Mouse (Mus musculus) spleen, adult 2 months (tissue): ENCODE results near the gene Pip5k1a. TPM values are rescaled to one million over a fixed set of nuclear protein-coding genes. Genes with fewer than 3 reads are reported as not detected.

Experiments used
- DNase-seq, 2 experiments: peaks; one replicate each; pipeline versions ENCODE4 v3.0.0 to v3.0.0-alpha.2; 2012 to 2021; ENCODE audit warnings: low spot score in 2 of 2, low read depth in 1 of 2
- H3K27ac ChIP-seq: fragments of 200-500 bp; 2 replicates; pipeline ENCODE4 v1.5.1; 2012; ENCODE audit warnings: low read length, inconsistent platforms; ENCODE audit not compliant: insufficient read depth
- H3K27me3 ChIP-seq: fragments of 200-500 bp; 2 replicates; pipeline ENCODE4 v1.6.1; 2012; ENCODE audit warnings: mild to moderate bottlenecking, moderate library complexity, low read length, inconsistent platforms; ENCODE audit not compliant: control insufficient read depth, insufficient read depth
- H3K36me3 ChIP-seq: fragments of 200-500 bp; 2 replicates; pipeline ENCODE4 v1.6.1; 2012; ENCODE audit warnings: mild to moderate bottlenecking, low read length, inconsistent platforms; ENCODE audit not compliant: control insufficient read depth, insufficient read depth
- H3K4me1 ChIP-seq: fragments of 200-500 bp; 2 replicates; pipeline ENCODE4 v1.6.1; 2011; ENCODE audit warnings: inconsistent platforms; ENCODE audit not compliant: control insufficient read depth, insufficient read depth, insufficient read length
- H3K4me3 ChIP-seq: fragments of 200-500 bp; 2 replicates; pipeline ENCODE4 v1.5.1; 2011; ENCODE audit warnings: mild to moderate bottlenecking, inconsistent platforms; ENCODE audit not compliant: insufficient read depth, insufficient read length; ENCODE audit errors: extremely low read depth
- CTCF ChIP-seq: fragments of 200-500 bp; IDR thresholded peaks from 2 replicates; pipeline ENCODE4 v1.5.1; 2011; ENCODE audit warnings: mild to moderate bottlenecking, inconsistent platforms; ENCODE audit not compliant: insufficient read depth, insufficient read length, insufficient replicate concordance; ENCODE audit errors: extremely low read depth
- POLR2A ChIP-seq: fragments of 200-500 bp; IDR thresholded peaks from 2 replicates; pipeline ENCODE4 v1.6.1; 2011; ENCODE audit warnings: low read depth, low read length, inconsistent platforms
- WGBS: fragments of 180-500 bp; shearing (Covaris S2); methylation state at CpG from one replicate; pipeline ENCODE4 v1.1.7; 2018; 5-methylcytosine and 5-hydroxymethylcytosine counted together
- polyA plus RNA-seq: library from polyadenylated mRNA; depleted of rRNA; stranded (reverse); fragments of >200 nt; gene quantifications from 2 replicates; pipeline ENCODE4 v1.2.3, GENCODE M21; 2012

Gene Pip5k1a
- polyA plus RNA-seq, 1 experiment: 14.1 TPM

DNA sequence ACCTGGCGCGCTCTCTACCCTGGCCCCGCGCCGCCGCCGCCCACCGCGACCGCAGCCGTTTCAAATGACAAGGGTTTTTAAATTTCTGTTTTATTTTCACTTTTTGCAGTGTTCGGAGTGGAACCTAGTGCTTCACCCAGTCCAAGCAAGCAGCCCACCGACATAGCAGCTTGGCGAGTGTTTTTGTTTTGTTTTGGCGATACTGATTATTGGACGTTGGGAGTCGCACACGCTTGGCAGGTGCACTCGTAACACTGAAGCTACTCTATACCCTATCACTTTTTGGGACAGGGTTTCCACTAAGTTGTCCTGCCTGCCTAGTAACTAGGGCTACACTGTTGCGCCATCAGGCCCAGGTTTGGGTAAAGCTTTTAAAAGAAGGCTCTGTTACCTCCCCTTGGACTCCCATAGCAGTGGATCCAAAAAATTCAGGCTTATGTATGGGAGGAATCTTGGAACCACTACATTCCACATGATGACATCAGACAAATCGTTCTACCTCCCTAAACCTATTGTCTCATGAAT, 90.1 kb downstream of the Pip5k1a start:
- no peak for DNase-seq
- peak overlapping the region; percentile 98 for H3K27ac ChIP-seq
- peaks cover under 1% of the 10 kb centered on the region; the same call in 1 of the 2 replicates for H3K36me3 ChIP-seq
- peak overlapping the region; percentile 78 for H3K4me3 ChIP-seq
- 5% methylated on average over 21 of the region's 21 CpGs for WGBS
- H3K4me1 ChIP-seq: peaks cover 14% of the 10 kb centered on the region; the same call in 1 of the 2 replicates
- TF ChIP-seq POLR2A: no peak
- no peak for TF ChIP-seq CTCF
- H3K27me3 ChIP-seq: no peaks in the 10 kb centered on the region

DNA sequence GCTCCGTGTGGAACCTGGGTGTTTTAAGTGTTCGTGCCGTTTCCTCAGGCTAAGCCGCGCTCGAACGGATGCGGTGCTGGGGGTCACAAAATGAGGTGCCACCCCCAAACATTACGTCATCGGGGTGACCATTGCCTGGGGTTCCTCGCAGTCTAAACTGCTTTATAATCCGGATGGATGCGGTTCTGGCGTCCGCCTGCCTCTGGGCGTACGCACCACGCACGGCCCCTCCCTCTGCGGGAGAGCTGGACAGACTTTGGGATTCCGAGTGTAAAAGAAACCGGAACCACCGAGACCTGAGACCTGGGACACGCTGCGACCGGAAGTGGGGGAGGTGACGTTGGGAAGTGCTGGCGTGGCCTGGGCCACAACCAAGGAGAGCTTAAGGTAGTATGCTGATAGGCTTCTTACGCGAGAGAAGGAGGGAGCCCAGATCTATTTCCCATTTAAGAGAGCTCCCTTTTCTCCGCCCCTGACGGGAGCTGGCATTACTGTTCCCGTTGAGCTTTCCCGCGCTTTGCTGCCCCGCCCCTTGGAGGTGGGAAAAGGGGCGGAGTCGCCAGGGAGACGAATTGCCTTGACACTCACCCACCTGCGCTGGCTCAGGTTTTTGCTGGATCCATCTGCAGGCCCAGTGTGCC, 90.7 kb downstream of the Pip5k1a start:
- peak overlapping the region; percentile 78 for H3K4me3 ChIP-seq
- TF ChIP-seq POLR2A: no peak; the same call in 1 of the 2 replicates
- TF ChIP-seq CTCF: no peak
- WGBS: under 1% methylated on average over 40 of the region's 40 CpGs
- H3K27me3 ChIP-seq: no peaks in the 10 kb centered on the region
- H3K4me1 ChIP-seq: peaks cover 14% of the 10 kb centered on the region; the same call in 1 of the 2 replicates
- H3K27ac ChIP-seq: peak overlapping the region; percentile 98
- DNase-seq: peak; percentile 81 to 88
- H3K36me3 ChIP-seq: peaks cover 6% of the 10 kb centered on the region

- Histone ChIP-seq H3K27me3 (no peaks in the 10 kb centered on the region), H3K27ac (peak within 1 kb of the TSS; percentile 98), H3K4me1 (peaks cover 14% of the 10 kb centered on the region; the same call in 1 of the 2 replicates), H3K4me3 (peak within 1 kb of the TSS; percentile 90), H3K36me3 (peaks cover 11% of the 10 kb centered on the region)
- peak; percentile 92 for TF ChIP-seq POLR2A
- no peak for TF ChIP-seq CTCF
- 0% methylated on average over 28 of the region's 37 CpGs for WGBS
- peak; percentile 99 for DNase-seq
Observed at GRCm38 (mm10) chr3:95015337-95015872, 91.3 kb downstream of the Pip5k1a start, which contains the start of gene Zfp687. Zfp687 (minus strand) TSS chr3:95015448.

DNA sequence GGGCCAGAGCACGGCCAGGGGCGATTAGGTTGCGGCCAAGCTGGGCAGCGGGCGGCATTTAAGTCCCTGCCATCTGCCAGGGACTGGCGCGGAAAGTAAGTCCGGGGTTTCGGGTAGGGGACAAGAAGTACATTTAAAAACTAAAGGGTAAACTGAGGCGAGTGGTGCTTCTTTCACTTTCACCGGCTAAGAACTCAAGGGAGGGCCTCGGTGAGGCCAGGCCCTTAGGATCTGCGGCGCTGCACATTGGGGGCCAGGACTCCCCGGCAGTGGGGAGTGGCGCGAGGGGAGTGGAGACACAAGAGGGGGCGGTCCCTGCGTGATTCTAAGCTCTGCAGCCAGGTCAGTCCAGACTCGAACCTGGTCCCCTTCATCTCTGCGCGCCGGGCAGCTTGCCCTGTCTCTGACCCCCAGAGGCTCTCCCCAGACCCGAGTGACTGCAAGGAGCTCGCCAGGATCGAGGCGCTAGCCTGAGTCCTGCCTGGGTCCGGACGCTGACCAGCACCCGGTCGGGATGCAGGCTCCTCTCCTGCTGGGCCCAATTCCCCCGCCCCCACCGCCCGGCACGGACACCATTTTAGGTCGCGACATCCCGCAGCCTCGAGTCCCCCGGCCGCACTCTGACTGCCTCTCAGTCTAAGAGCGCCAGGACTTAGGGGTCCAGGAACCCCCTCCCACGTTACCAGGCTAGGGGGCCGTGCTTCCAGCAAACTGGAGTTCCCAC, 92.1 kb downstream of the Pip5k1a start:
- Histone ChIP-seq H3K4me1 (peaks cover 14% of the 10 kb centered on the region; the same call in 1 of the 2 replicates), H3K36me3 (peaks cover 18% of the 10 kb centered on the region), H3K27ac (peak overlapping the region; percentile 84; the same call in 1 of the 2 replicates), H3K4me3 (peak overlapping the region; percentile 90), H3K27me3 (no peaks in the 10 kb centered on the region)
- WGBS: 3% methylated on average over 44 of the region's 44 CpGs
- peak in 1 of 2 experiments; percentile 40 for DNase-seq
- TF ChIP-seq POLR2A (no peak), CTCF (no peak)

- no peak for TF ChIP-seq CTCF
- TF ChIP-seq POLR2A: no peak
- Histone ChIP-seq H3K4me1 (peaks cover 14% of the 10 kb centered on the region; the same call in 1 of the 2 replicates), H3K27ac (no peak overlapping the region), H3K27me3 (no peaks in the 10 kb centered on the region), H3K36me3 (peaks cover 24% of the 10 kb centered on the region), H3K4me3 (peak overlapping the region; percentile 90; the same call in 1 of the 2 replicates)
- DNase-seq: no peak
- WGBS: 40% methylated on average over 13 of the region's 13 CpGs
Observed at GRCm38 (mm10) chr3:95013699-95014427, 92.9 kb downstream of the Pip5k1a start.

DNA sequence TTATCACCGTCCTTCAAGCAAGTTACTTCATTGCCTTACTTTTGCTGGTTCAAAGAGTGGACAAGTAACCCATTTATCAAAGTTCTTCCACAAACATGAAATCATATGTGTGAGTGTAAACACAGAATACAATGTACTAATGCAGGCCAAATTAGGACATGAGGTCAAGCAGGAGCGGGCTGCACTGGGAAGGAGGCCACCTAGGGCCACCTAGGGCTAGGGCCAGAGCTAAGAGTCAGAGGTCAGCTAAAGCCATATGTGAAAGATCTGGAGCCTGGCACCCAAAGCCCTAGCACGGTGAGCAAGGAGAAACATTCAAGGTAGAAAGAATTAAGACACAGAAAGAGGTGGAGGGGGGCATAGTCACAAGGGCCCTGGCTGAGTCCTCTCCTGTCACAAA, 93.7 kb downstream of the Pip5k1a start:
- H3K27me3 ChIP-seq: no peaks in the 10 kb centered on the region
- H3K27ac ChIP-seq: no peak overlapping the region
- no peak for TF ChIP-seq POLR2A
- TF ChIP-seq CTCF: no peak
- H3K4me3 ChIP-seq: no peak overlapping the region
- H3K36me3 ChIP-seq: peaks cover 29% of the 10 kb centered on the region
- H3K4me1 ChIP-seq: peaks cover 14% of the 10 kb centered on the region; the same call in 1 of the 2 replicates
- DNase-seq: no peak
- 98% methylated on average over 3 of the region's 3 CpGs for WGBS
